Mouse (Mus musculus) spleen, adult 2 months (tissue): ENCODE measurements around the gene Taf9.

Experiments
- CTCF ChIP-seq: fragments of 200-500 bp; IDR thresholded peaks from 2 replicates; pipeline ENCODE4 v1.5.1; 2011; ENCODE audit warnings: mild to moderate bottlenecking, inconsistent platforms; ENCODE audit not compliant: insufficient read depth, insufficient read length, insufficient replicate concordance; ENCODE audit errors: extremely low read depth
- POLR2A ChIP-seq: fragments of 200-500 bp; IDR thresholded peaks from 2 replicates; pipeline ENCODE4 v1.6.1; 2011; ENCODE audit warnings: low read depth, low read length, inconsistent platforms

DNA sequence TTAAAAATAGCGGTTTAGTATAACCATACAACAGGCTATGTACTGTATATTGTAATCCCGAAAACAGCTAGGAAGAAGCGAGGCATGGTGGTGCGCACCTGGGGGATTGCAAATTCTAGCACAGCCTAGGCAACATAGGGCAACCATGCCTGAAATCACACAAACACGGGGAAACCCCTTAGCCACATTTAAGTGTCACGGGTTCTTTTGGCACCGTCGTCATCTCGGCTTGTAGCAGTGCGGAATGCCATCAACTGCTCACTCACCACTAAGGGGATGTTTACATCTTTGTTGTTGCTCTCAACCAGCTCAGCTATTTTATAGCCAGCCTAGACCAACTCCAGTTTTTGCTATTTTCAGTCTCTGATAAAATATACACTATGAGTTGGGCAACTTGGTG is 47.5 kb downstream of the Taf9 start:
- no peak for TF ChIP-seq POLR2A
- TF ChIP-seq CTCF: no peak
